ENCODE assay signal across 8 mouse cellular contexts in genomic region chr5:137645652-137646091, GRCm38 (mm10). TPM values are rescaled to one million over a fixed set of nuclear protein-coding genes. Genes with fewer than 3 reads are reported as not detected.
A peak's percentile ranks its signal among the peaks of the same experiment; 100 is the strongest.
DNase-seq lines count a peak whose midpoint lies in the region; ATAC-seq and TF ChIP-seq lines count a peak whose summit lies in the region.

Irs3 (minus strand) TSS chr5:137645714.

- H3K9me3 ChIP-seq in ES-E14 (ENCODE audit: control insufficient read depth, insufficient read depth, low read depth, low read length) = no peaks in the 10 kb centered on the region
- no peaks in the 10 kb centered on the region for H3K9me3 ChIP-seq in heart, embryonic 15.5 days (replicated peaks)
- H3K9me3 ChIP-seq in midbrain, embryonic 12.5 days = no peaks in the 10 kb centered on the region

- H3K27me3 ChIP-seq in heart, embryonic 15.5 days = peaks cover 34% of the 10 kb centered on the region
- H3K27me3 ChIP-seq in midbrain, embryonic 12.5 days = peaks cover 44% of the 10 kb centered on the region

- H3K4me1 ChIP-seq in ES-E14 (ENCODE audit: control insufficient read depth in 2 of 2, insufficient read depth in 2 of 2, low read length in 2 of 2, poor library complexity in 1 of 2) = peaks cover 2 to 21% of the 10 kb centered on the region in 2 experiments; a peak in 2 of 4 replicates
- no peaks in the 10 kb centered on the region for H3K4me1 ChIP-seq in bone marrow macrophage, adult 2 months (ENCODE audit: control insufficient read depth, insufficient read depth, low read length)
- peaks cover 38% of the 10 kb centered on the region for H3K4me1 ChIP-seq in heart, embryonic 15.5 days (replicated peaks)
- H3K4me1 ChIP-seq in midbrain, embryonic 12.5 days = peaks cover 15% of the 10 kb centered on the region

- WGBS in heart, embryonic 15.5 days = 20% methylated on average over 11 of the region's 11 CpGs
- WGBS in midbrain, embryonic 12.5 days = 18% methylated on average over 11 of the region's 11 CpGs

- H3K27ac ChIP-seq in ES-E14 (ENCODE audit: insufficient read depth, low read depth, low read length, poor library complexity, severe bottlenecking) = no peak within 1 kb of the TSS
- H3K27ac ChIP-seq in bone marrow macrophage, adult 2 months (ENCODE audit: insufficient read depth, low read depth, low read length) = no peak within 1 kb of the TSS
- H3K27ac ChIP-seq in heart, embryonic 15.5 days = no peak within 1 kb of the TSS
- no peak within 1 kb of the TSS for H3K27ac ChIP-seq in midbrain, embryonic 12.5 days (replicated peaks)

- no peak for TF ChIP-seq CTCF in bone marrow macrophage, adult 2 months (IDR thresholded peaks at IDR 0.05; ENCODE audit: low read depth, low read length)

- in situ Hi-C loops in ES-E14 (cut with MboI; ENCODE audit: low sequenced_read_pairs in 2 of 2, unreplicated experiment in 2 of 2) = no loop called here

- no peak for DNase-seq in ES-E14 (ENCODE audit: low read depth, low spot score)
- peak; percentile 50 to 57 for DNase-seq in kidney, postnatal 36 days
- DNase-seq in left cerebral cortex, adult 18-20 months (ENCODE audit: low spot score in 2 of 2) = no peak
- DNase-seq in yolk sac, embryonic 10.5 days (ENCODE audit: low spot score) = no peak
- DNase-seq in adrenal gland, postnatal 4 days (ENCODE audit: low spot score in 2 of 2) = no peak

- TF ChIP-seq POLR2A in bone marrow macrophage, adult 2 months (IDR thresholded peaks at IDR 0.05; ENCODE audit: borderline replicate concordance, low read depth, low read length) = no peak

- peak within 1 kb of the TSS; percentile 50 to 67 for H3K4me3 ChIP-seq in ES-E14 (ENCODE audit: insufficient read depth in 1 of 2, low read depth in 1 of 2, low read length in 2 of 2, poor library complexity in 1 of 2, severe bottlenecking in 1 of 2)
- H3K4me3 ChIP-seq in bone marrow macrophage, adult 2 months (ENCODE audit: insufficient read depth, low read length) = peak within 1 kb of the TSS; percentile 36
- H3K4me3 ChIP-seq in heart, embryonic 15.5 days = peak within 1 kb of the TSS; percentile 48
- H3K4me3 ChIP-seq in midbrain, embryonic 12.5 days = peak within 1 kb of the TSS; percentile 31

- peak within 1 kb of the TSS; percentile 76 for H3K4me2 ChIP-seq in heart, embryonic 15.5 days
- peak within 1 kb of the TSS; percentile 38 for H3K4me2 ChIP-seq in midbrain, embryonic 12.5 days (replicated peaks)

- H3K9ac ChIP-seq in ES-E14 (ENCODE audit: insufficient read depth, low read depth, low read length, poor library complexity, severe bottlenecking) = peak within 1 kb of the TSS; percentile 29
- peak within 1 kb of the TSS; percentile 35; the same call in 1 of the 2 replicates for H3K9ac ChIP-seq in heart, embryonic 15.5 days
- H3K9ac ChIP-seq in midbrain, embryonic 12.5 days (replicated peaks) = no peak within 1 kb of the TSS; the same call in 1 of the 2 replicates

- H3K36me3 ChIP-seq in ES-E14 (ENCODE audit: control insufficient read depth, insufficient read depth, low read length, poor library complexity, severe bottlenecking) = peaks cover 8% of the 10 kb centered on the region; the same call in 1 of the 2 replicates
- H3K36me3 ChIP-seq in heart, embryonic 15.5 days = peaks cover 3% of the 10 kb centered on the region
- peaks cover 16% of the 10 kb centered on the region for H3K36me3 ChIP-seq in midbrain, embryonic 12.5 days

- no peak for ATAC-seq in heart, embryonic 15.5 days (replicated peaks; ENCODE audit: insufficient number of reproducible peaks, insufficient read depth, low FRiP score, low read depth)
- no peak for ATAC-seq in midbrain, embryonic 12.5 days (ENCODE audit: low FRiP score, low read depth)

TF ChIP-seq in ES-E14, 5 proteins besides CTCF, POLR2A, EP300 and RAD21:
- TF ChIP-seq MAFK (IDR thresholded peaks at IDR 0.05; ENCODE audit: insufficient read depth, low read depth, low read length) (no peak), HCFC1 (IDR thresholded peaks at IDR 0.05; ENCODE audit: borderline replicate concordance, insufficient read depth, low read length) (no peak), ZC3H11A (IDR thresholded peaks at IDR 0.05; ENCODE audit: borderline replicate concordance, low read depth, low read length) (no peak), CHD2 (IDR thresholded peaks at IDR 0.05; ENCODE audit: low read depth, low read length) (no peak), ZNF384 (IDR thresholded peaks at IDR 0.05; ENCODE audit: low read depth, low read length) (no peak)

RNA-seq across cellular contexts. Expression of gene Irs3, which starts in this region (rescaled TPM):
- 0.85 and 1.5 TPM in 2 replicates for total RNA-seq in ES-E14 (2012; rRNA removed)
- polyA plus RNA-seq in bone marrow macrophage, adult 2 months (2012; ENCODE audit: insufficient read depth, insufficient read length, missing spikeins) = not detected in 2 replicates
- 0.13 and 0.21 TPM in 2 replicates for polyA plus RNA-seq in heart, embryonic 15.5 days (2015; fragmentation: Nextera tagmentation; extraction: Ambion mirVana)
- polyA plus RNA-seq in midbrain, embryonic 12.5 days (2016; fragmentation: Nextera tagmentation; extraction: Ambion mirVana) = 0.14 and 0.29 TPM in 2 replicates
- under 1 TPM; 0.44 to 0.87 TPM for total RNA-seq in left cerebral cortex, adult 18-20 months (2021)
- total RNA-seq in adrenal gland, postnatal 4 days (2021) = under 1 TPM; 0.56 to 0.79 TPM

Comparison
In these comparisons a context has a peak if more than half of its experiments do, and no peak if none do; other contexts are left out.
1. DNase-seq: peak in kidney, postnatal 36 days (2 of 2); none in ES-E14 (single experiment), left cerebral cortex, adult 18-20 months (0 of 2), yolk sac, embryonic 10.5 days (single experiment) and adrenal gland, postnatal 4 days (0 of 2).
2. Peak in every context shown above with its lines, with median percentiles within 50 percentile points of each other: H3K4me3 ChIP-seq.